Mouse (Mus musculus) gastrocnemius, postnatal 25 days (tissue): Measurements from ENCODE around the gene Olfr92. TPM values are rescaled to one million over a fixed set of nuclear protein-coding genes. Genes with fewer than 3 reads are reported as not detected.
A peak's percentile ranks its signal among the peaks of the same experiment; 100 is the strongest.
"Not testable (repeated sequence)": the region's sequence is repeated elsewhere in the genome, so short reads cannot be mapped to it uniquely, and the experiment has no call there.

Experiments
- DNase-seq: peaks from one replicate; pipeline ENCODE4 v3.0.0; 2022
- long read RNA-seq, 2 experiments: library from polyadenylated mRNA; stranded (forward); transcript quantifications; one replicate each; pipeline ENCODE4 v2.0.0; 2021
- total RNA-seq, 2 experiments: library from RNA; stranded (reverse); gene quantifications; 1 replicate in 1 of 2; 2 replicates in 1 of 2; pipeline ENCODE4 v1.2.3; 2021

The Olfr92 gene
- total RNA-seq: not detected
- long read RNA-seq, experiment 1: 0 reads
- long read RNA-seq, experiment 2: 0 reads

DNA sequence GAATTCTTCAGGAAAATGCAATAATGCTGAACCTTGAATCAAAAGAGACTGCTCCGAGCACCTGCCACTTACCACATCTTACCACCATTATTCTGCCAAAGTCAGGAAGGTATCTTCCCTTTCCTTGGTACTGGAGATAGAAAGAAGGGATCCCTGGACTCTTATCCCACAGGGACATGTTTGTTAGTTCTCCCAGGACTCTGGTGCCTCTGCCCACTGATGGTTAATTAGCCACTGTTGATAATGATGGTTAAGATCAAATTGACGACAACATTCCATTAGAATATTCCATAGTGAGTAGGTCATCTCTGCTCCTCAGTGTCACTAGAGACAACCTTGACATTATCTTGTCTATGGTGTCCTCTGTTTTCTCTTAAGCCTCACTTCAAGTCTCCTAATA lies at the start of gene Olfr92:
TSS of gene Olfr92 (minus strand) at position 101 of the 400 bp plus-strand sequence.
- no peak for DNase-seq

DNA sequence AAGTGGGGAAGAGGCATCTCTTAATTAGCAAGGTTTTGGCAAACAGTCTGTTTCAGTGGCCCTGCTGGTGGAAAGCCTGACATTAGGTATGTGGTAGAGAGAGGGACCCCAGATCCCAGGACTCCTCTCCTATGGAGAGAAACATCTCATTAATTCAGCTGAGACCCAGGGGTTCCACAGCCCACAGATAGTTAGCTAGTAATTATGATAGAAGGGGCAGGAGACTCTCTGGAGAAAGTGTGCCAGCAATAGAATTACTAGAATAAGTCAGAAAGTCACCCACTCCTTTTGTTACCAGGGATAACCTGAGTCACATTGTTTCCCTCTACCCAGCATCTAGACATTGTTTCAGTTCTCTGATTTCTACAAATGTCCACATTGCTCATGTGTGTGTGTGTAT lies 41.5 kb upstream of the Olfr92 start, which contains the start of gene Olfr93:
TSS of gene Olfr93 (minus strand) at position 101 of the 400 bp plus-strand sequence.
- no peak for DNase-seq

DNA sequence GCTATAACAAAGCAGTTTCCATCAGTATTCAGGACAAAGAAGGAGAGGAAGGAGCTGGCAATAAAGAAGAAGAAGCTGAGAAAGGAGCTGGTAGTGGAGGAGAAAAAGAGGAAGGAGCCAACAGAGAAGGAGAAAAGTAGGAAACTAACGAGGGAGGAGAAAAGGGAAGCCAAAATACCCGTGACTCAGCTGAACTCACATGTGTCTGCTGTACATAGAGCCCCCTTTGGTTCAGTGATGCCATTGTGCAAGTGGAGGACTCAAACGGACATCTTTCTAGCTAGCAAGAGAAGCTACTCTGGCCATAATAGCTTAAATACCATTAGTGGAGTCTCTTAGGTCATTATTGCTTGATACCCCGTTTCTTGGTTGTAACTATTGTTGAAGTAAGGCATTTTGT lies 11.5 kb upstream of the Olfr92 start:
- DNase-seq: not testable (repeated sequence)

DNA sequence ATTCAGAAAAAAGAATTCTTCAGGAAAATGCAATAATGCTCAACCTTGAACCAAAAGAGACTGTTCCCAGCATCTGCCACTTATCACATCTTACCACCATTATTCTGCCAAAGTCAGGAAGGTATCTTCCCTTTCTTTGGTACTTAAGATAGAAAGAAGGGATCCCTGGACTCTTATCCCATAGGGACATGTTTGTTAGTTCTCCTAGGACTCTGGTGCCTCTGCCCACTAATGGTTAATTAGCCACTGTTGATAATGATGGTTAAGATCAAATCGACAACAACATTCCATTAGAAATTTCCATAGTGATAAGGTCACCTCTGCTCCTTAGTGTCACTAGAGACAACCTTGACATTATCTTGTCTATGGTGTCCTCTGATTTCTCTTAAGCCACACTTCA lies 21.7 kb downstream of the Olfr92 start, which contains the start of gene Olfr91:
TSS of gene Olfr91 (minus strand) at position 101 of the 400 bp plus-strand sequence.
- no peak for DNase-seq

DNA sequence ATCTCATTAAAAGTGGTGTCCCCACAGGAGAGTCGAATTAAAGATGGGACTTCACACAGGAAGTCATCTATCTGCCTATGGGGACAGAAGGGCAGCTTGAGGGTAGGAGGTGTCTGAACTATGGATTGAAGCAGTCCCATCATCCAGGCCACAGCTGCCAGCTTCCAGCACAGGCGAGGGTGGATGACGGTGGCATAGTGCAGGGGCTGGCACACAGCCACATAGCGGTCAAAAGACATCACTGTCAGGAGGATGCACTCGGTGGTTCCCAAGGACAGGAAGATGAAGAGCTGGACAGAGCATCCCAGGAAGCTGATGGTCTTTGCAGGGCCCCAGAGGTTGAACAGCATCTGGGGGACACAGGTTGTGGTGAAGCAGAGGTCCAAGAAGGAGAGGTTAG lies 26.6 kb downstream of the Olfr92 start:
- DNase-seq: no peak

DNA sequence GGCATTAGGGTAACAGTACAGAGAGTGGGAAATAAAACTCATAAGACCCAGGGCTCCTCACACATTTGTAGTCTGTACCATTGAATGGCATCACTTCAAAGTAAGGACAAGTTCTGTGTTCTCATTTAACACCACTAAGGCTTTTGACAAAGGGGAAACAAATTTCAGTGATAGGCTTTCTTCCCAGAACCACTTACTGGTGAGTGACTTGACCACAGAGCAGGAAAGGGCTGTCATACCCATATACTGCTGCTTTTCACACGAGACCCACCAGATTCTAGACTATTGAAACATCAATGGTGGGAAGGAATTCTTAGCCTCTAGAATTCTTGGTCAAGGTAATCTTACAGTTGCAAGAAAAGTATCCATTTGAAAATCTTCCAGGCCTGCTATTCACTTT lies 27.7 kb downstream of the Olfr92 start:
- no peak for DNase-seq

DNA sequence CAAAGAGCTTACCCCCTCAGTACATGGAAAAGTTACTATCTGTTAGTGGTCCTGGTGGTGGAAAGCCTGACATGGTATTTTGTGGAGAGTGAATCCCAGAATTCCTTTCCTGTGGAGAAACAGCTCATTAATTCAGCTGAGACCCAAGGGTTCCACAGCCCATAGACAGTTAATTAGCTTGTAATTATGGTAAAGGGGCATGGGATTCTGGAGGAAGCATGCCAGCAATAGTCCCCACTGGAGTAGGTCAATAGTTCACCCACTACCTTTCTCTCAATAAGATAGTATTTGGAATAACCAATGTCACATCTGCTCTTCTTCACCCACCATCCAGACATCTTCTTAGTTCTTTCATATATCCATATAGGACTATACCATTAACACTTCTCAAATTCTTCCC lies 31.5 kb downstream of the Olfr92 start, which contains the start of gene Olfr90:
TSS of gene Olfr90 (minus strand) at position 101 of the 400 bp plus-strand sequence.
- DNase-seq: no peak

DNA sequence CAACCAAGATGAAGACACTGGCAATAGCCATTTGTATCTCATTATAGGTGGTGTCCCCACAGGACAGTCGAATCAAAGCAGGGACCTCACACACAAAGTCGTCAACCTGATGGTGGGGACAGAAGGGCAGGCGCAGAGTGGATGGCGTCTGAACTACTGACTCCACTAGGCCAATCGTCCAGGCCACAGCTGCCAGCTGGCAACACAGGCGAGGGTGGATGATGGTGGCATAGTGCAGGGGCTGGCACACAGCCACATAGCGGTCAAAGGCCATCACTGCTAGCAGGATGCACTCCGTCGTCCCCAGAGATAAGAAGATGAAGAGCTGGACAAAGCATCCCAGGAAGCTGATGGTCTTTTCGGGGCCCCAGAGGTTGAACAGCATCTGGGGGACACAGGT lies 34.3 kb downstream of the Olfr92 start:
- DNase-seq: no peak

DNA sequence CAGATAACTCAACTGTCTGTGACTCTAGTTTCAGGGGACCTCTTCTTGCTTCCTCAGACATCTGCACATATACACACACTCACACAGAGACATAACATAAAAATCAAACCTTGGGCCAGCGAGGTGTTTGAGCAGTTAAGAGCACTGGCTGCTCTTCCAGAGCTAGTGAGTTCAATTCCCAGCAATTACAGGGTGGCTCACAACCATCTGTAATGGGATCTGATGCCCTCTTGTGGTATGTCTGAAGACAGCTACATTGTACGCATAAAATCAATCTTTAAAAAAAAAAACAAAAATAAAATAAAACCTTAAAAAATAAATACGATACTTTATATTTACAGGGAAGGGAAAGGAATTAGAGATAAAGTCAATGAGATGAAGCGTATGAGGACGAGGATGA lies 35.3 kb downstream of the Olfr92 start:
- no peak for DNase-seq

DNA sequence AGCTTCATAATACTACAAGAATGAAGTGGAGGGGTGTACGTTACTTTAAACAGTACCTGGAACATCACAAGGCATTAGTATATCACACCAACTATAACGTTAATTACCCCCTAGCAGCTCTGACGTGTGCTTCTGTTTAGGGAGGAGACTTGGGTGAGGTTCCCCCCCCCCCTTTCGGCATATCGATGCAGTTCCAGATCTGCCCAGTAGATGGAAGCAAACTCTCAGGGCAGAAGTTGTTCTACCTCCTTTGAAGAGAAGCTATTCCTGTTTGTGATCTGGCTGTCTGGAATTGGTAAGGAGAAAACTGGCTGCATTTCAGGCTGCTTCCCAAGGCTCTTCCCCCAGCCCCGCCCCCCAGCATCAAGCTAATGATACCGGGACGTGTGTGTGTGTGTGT lies 36.6 kb downstream of the Olfr92 start:
- peak; percentile 31 for DNase-seq

DNA sequence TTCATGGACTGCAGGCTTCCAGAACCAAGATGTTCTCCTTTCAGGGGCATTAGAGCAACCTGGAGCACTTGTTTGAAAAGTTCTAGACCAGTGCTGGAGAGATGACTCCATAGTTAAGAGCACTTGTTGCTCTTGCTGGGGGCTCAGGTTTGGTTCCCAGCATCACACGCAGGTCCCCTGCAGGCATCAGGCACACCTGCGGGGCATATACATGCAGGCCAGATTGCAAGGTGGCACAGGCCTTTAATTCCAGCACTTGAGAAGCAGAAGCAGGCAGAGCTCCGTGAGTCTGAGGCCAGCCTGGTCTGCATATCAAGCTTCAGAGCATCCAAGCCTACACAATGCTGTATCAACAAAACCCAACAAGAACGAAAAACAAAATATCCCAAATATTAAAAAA lies 38.2 kb downstream of the Olfr92 start:
- no peak for DNase-seq

DNA sequence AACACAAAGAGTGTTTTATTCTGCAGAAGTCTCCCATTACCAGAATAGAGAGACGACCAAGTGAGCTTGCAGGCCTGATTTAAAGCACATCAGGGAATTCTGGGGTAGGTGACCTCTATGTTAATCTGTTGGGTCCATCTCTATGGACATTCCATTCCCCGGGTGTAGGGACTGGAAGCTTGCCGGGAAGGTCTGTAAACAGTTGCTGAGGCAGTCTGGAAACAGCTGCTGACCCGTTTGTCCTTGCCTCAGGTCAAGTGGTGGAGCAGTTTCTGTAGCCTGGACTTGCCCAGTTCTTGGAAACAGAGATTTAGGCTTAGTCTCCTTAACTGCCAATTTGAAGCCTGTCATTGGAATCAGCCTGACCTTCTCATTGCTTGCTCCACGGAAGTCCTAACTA lies 39.8 kb downstream of the Olfr92 start:
- DNase-seq: peak; percentile 50

DNA sequence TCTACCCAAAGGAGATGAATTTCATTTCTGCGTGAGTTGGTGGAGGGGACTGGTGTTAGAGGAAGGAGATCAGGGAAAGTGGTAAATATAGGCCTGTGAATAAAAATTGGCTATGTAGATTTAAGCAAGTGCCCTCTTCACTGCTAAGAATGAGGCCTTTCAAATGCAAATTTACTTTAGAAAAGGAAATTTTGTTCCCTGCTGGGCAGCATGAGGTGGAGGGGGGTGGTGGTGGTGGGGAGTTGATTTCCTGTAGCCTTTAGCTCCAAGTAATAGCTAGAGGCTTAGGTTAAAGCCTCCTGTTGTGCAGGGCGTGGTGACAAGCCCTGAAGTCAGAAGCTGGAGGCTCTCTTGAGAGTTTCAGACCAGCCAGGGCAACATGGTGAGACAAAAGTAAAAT lies 40.9 kb downstream of the Olfr92 start:
- no peak for DNase-seq

DNA sequence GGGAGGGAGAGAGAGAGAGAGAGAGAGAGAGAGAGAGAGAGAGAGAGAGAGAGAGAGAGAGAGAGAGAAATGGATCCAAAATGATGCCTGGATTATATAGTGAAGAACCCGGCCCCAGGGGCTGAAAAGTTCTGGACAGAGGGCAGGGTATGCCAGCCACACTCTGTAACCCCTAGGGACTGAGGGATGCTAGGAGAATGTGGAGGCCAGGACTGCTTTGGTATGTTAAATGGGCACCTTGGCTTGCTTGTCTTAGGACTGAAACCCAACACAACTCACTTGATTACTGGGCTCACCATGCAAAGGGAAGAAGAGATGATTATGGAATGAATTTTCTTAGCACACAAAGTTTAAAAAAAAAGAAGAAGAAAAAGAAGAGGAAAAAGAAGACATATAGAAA lies 41.7 kb downstream of the Olfr92 start:
- no peak for DNase-seq

DNA sequence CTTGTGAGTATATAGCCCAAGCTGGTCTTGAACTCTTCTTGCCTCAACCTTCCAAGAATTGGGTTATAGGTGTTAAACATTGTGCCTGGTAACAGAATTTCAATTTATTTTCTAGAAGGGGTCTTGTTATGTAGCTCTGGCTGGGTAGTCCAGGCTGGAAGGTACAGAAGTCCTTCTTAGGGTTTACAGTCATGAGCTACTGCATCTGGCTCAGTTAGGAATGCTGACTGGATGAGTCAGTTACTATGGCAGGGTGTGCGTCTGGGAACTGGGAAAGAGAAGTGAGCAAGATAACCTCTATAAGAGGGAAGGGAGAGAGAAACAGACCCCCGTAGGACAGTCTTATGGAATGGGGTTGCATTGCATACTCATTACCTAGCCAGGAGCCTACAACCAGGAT lies 44.1 kb downstream of the Olfr92 start:
- DNase-seq: no peak

DNA sequence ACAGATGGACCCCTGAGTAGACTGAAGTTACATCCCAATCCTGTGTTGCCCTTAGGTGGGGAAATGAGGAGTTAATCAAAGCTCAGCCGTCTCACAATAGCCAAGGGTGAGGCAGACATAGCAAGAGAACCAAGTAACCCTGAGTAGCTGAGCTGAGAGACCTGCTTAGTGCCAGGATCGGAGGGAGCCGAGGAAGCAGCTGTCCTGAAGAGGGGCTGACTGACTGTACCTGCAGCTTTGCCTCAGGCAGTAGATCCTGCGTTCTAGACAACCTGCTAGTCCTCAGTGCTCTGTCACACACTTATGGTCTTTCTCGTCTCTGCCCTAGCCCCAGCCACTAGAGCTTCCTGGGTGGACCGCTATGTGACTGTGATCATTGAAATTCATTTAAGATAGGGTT lies 44.7 kb downstream of the Olfr92 start:
- DNase-seq: no peak

DNA sequence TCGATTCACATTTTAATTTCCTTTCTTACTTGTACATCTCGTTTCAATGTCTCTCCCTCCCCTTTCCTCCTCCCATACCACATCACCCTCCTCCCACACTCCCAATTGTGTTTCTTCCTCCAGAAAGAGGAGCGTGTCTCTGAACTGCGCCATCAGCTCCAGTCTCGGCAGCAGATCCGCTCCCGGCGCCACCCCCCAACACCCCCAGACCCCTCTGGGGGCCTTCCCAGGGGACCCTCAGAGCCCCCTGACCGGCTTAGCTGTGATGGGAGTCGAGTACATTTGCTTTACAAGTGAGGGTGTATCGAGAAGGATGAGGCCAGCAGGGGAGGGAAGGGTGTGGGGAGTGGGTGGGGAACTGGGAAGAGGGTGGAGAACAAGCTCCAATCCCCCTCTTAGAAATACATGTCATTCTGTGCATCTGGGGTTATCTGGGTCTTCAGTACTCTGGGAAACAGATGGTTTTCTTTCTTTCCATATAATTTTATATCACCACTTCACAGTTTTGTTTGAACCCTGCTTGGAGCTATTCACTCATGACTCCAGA lies 47.1 kb downstream of the Olfr92 start:
- no peak for DNase-seq

DNA sequence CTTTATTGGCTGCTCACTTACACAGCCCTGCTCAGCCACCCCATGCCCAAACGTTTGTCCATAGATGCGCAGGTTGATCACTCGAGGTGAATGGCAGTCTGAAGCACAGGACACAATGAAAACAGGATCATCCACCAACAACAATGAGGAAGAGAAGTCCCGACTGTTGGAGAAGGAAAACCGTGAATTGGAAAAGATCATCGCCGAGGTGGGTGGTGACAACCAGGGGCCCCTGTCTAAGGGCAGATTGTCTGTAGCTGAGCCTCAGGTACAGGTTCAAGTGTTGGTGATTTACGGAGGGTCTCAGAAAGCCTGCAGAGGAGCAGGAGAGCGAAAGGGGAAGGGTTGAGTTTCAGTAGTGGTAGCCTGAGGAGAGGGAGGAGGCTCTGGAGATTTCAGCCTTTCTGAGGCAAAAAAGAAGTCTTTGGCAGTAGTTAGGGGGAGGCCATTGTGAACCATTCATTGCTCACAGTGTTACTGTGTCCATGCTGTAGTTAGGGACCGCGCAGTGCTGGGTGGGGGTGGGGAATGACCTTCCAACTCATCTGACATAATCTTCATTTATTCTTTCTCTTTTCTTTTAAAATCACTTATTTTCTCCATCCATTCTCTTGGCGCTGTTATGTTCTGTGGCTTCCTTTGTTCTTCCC lies 47.7 kb downstream of the Olfr92 start:
- DNase-seq: no peak

DNA sequence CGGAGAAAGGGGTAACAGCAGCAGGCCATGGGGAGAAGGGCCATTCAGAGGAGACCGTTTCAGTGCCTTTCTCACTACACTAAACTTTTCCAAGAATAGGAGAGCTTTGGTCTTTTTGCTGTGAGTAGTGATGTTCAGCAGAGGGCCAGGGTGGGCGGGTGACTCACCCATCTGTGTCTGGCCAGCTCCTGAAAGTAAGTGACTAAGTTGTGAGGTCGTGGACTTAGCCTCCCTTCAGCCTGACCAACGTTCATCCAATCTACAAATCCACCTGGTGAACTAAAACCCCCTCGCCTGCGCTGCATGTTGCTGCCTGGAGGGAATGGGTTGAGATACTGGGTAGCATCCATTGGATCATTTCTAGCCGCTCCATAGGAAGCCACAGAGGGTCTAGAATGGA lies 49.8 kb downstream of the Olfr92 start:
- no peak for DNase-seq

DNA sequence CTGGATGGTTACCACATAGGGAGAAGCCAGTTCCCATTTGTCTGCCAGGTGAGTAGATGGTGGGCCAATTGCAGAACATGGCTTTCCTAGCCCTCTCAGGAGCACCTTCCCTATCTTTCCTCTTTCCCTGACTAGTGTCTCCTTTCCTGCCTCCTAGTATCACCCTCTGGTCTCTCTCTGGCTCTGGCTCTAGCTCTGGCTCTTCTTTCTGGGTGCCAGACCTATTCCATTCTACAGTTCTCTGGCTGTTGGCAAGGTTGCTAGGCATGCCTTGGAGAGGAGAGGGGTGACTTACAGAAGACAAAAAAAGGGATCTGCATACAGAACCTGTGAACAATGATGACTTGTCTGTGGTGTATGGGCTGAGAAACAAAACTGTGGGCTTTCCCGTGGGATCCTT lies 52.0 kb downstream of the Olfr92 start:
- DNase-seq: no peak

DNA sequence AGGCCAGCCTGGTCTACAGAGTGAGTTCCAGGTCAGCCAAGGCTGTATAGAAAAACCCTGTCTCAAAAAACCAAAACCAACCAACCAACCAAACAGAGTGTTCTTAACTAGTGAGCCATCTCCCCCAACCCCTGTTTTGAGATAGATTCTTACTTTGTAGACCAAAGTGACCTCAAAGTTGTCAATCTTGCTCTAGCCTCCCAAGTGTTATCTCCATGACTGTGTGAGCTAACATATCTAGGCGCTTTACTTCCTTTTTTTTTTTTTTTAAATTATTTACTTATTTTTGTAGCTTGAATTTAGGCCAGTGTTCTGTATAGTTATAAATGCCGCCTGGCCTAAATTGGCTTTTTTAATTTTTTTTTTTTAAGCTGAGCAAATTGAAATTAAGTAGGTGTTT lies 53.9 kb downstream of the Olfr92 start:
- no peak for DNase-seq

DNA sequence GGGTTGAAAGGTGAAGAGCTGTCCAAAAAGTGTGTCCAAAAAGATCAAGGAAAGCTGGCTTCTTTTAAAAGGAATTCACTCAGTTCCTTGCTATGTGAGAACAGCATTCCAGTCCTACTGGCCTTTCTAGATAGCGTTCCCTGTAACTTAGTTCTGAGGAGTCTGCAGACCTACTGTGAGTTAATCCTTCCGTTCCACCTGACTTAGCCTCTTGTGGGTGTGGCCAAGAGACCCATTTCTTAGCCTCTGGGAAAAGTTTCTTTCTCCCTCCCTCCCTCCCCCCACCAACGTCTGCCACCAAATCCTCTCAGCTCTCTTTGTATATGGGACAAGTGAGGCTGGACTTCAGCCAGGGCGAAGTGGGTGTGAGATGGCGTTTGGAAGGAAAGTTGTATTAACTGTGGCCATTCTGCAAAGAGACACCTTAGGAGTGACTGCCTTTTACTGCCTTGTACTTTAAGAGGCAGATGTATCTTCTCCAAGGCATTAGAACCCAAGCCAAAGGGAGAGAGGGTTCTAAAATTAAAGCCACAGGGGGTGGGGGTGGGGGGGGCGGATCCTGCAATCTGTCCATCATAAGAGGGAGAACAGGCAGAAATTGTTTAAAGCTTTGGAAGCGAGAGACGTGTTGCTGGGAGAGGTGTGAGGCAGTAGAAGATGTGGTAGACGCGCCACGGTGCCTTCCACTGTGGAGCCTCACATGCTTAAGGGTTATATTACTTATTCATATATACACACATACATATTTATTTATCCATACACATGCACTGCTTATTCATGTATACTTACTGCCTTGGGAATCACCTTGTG lies 56.0 kb downstream of the Olfr92 start:
- no peak for DNase-seq

DNA sequence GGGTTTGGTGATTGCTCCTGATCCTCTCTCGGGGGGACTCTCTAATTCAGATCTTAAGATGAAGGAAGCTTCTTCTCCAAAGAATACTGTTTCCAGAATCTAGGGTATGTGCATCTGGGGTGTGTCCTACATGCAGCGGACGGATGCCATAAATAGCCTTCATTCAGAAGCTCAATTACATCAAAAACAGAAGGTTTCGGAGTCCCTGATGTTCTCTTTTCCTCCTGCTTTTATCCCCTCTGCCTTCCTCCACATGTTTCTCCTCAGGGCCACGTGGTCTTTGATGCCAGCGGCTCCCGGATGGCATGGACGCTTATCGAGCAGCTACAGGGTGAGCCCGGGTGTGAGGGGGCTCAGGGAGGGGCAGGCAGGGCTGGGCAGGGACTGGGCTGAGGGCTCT lies 56.8 kb downstream of the Olfr92 start:
- no peak for DNase-seq
